In genomic region chr4:138892655-138893054, GRCm38 (mm10) we compare ENCODE assay signal across 28 mouse cellular contexts. TPM values are rescaled to one million over a fixed set of nuclear protein-coding genes. Genes with fewer than 3 reads are reported as not detected.
A peak's percentile ranks its signal among the peaks of the same experiment; 100 is the strongest.
DNase-seq lines count a peak whose midpoint lies in the region; ATAC-seq and TF ChIP-seq lines count a peak whose summit lies in the region.
"Had no signal": no experiment of that assay in that cellular context is flagged by ENCODE, and none has a peak within 500 bp of the region (broad histone marks: within the 10 kb centered on the region; RNA-seq: fewer than 3 reads in every experiment).

No protein-coding gene starts in this region.

- no peak overlapping the region for H3K4me3 ChIP-seq in gastrocnemius, adult 2 months
- no peak overlapping the region for H3K4me3 ChIP-seq in ES-E14 (ENCODE audit: insufficient read depth in 1 of 2, low read depth in 1 of 2, low read length in 2 of 2, poor library complexity in 1 of 2, severe bottlenecking in 1 of 2)
- H3K4me3 ChIP-seq in embryonic facial prominence, embryonic 14.5 days (ENCODE audit: low read depth, low read length): no peak overlapping the region
- H3K4me3 ChIP-seq: forebrain, embryonic 12.5 days; heart, embryonic 15.5 days; midbrain, embryonic 10.5 days had no signal

- peaks cover 17% of the 10 kb centered on the region for H3K36me3 ChIP-seq in ES-E14 (ENCODE audit: control insufficient read depth, insufficient read depth, low read length, poor library complexity, severe bottlenecking)
- peaks cover 49% of the 10 kb centered on the region for H3K36me3 ChIP-seq in embryonic facial prominence, embryonic 14.5 days (ENCODE audit: control insufficient read depth, insufficient read depth, low read length)

- H3K9me3 ChIP-seq in ES-E14 (ENCODE audit: control insufficient read depth, insufficient read depth, low read depth, low read length): no peaks in the 10 kb centered on the region
- no peaks in the 10 kb centered on the region for H3K9me3 ChIP-seq in embryonic facial prominence, embryonic 14.5 days (ENCODE audit: control insufficient read depth, low read length)
- H3K9me3 ChIP-seq: forebrain, embryonic 12.5 days; heart, embryonic 15.5 days; midbrain, embryonic 10.5 days had no signal

- in situ Hi-C loops in ES-E14 (cut with MboI; ENCODE audit: low sequenced_read_pairs in 2 of 2, unreplicated experiment in 2 of 2): no loop called here

- peak; percentile 52 for DNase-seq in gastrocnemius, adult 2 months
- no peak for DNase-seq in gastrocnemius, postnatal 25 days
- DNase-seq in ES-E14 (ENCODE audit: low read depth, low spot score): no peak
- DNase-seq in embryonic facial prominence, embryonic 14.5 days (ENCODE audit: low spot score): peak; percentile 70
- DNase-seq in lung, postnatal 36 days: peak; percentile 71
- DNase-seq in right cerebral cortex, postnatal 36 days (ENCODE audit: low spot score in 2 of 2): no peak
- DNase-seq: adrenal gland, adult 8-10 months; gastrocnemius, postnatal 14 days; kidney, adult 18-20 months; kidney, postnatal 10 days; layer of hippocampus, postnatal 36 days; right cerebral cortex, postnatal 4 days; thymus, postnatal 4 days had no signal

- intact Hi-C loops in gastrocnemius, adult 2 months (cut with DNase I): no loop called here

- H3K27me3 ChIP-seq in embryonic facial prominence, embryonic 14.5 days (replicated peaks; ENCODE audit: control insufficient read depth, insufficient read depth, low read length): no peaks in the 10 kb centered on the region
- H3K27me3 ChIP-seq: forebrain, embryonic 12.5 days; heart, embryonic 15.5 days; Patski had no signal

- peak overlapping the region; percentile 19; the same call in 1 of the 2 replicates for H3K9ac ChIP-seq in ES-E14 (ENCODE audit: insufficient read depth, low read depth, low read length, poor library complexity, severe bottlenecking)
- H3K9ac ChIP-seq in embryonic facial prominence, embryonic 14.5 days (ENCODE audit: low read depth, low read length): no peak overlapping the region
- H3K9ac ChIP-seq: forebrain, embryonic 12.5 days; heart, embryonic 15.5 days; liver, embryonic 14.5 days had no signal

- peaks cover 16 to 32% of the 10 kb centered on the region in 2 experiments for H3K4me1 ChIP-seq in ES-E14 (ENCODE audit: control insufficient read depth in 2 of 2, insufficient read depth in 2 of 2, low read length in 2 of 2, poor library complexity in 1 of 2)
- H3K4me1 ChIP-seq in embryonic facial prominence, embryonic 14.5 days (ENCODE audit: control insufficient read depth, insufficient read depth, low read length): no peaks in the 10 kb centered on the region
- H3K4me1 ChIP-seq: forebrain, embryonic 12.5 days; heart, embryonic 15.5 days had no signal

- peak; percentile 85 for ATAC-seq in embryonic facial prominence, embryonic 14.5 days (ENCODE audit: low read depth)
- no peak for ATAC-seq in erythroid progenitor cell, adult 5-6 weeks (replicated peaks; ENCODE audit: low FRiP score, poor library complexity, severe bottlenecking)
- ATAC-seq: hindbrain, embryonic 16.5 days; Patski had no signal

- no peak overlapping the region for H3K4me2 ChIP-seq in embryonic facial prominence, embryonic 14.5 days (ENCODE audit: low read depth, low read length)
- H3K4me2 ChIP-seq: forebrain, embryonic 12.5 days; heart, embryonic 15.5 days had no signal

- WGBS in embryonic facial prominence, embryonic 14.5 days: 53% methylated on average over 5 of the region's 6 CpGs

- H3K27ac ChIP-seq in gastrocnemius, adult 2 months: no peak overlapping the region
- H3K27ac ChIP-seq in ES-E14 (ENCODE audit: insufficient read depth, low read depth, low read length, poor library complexity, severe bottlenecking): peak overlapping the region; percentile 18; the same call in 1 of the 2 replicates
- no peak overlapping the region for H3K27ac ChIP-seq in embryonic facial prominence, embryonic 14.5 days (replicated peaks; ENCODE audit: low read depth, low read length)
- H3K27ac ChIP-seq: forebrain, embryonic 12.5 days; heart, embryonic 15.5 days; liver, embryonic 14.5 days; macrophage; midbrain, embryonic 10.5 days had no signal

- TF ChIP-seq CTCF in gastrocnemius, adult 2 months (IDR thresholded peaks at IDR 0.05): no peak

TF ChIP-seq in ES-E14, 5 proteins besides CTCF, POLR2A, EP300 and RAD21:
- TF ChIP-seq CHD2 (IDR thresholded peaks at IDR 0.05; ENCODE audit: low read depth, low read length) (no peak), MAFK (IDR thresholded peaks at IDR 0.05; ENCODE audit: insufficient read depth, low read depth, low read length) (no peak), ZC3H11A (IDR thresholded peaks at IDR 0.05; ENCODE audit: borderline replicate concordance, low read depth, low read length) (no peak), HCFC1 (IDR thresholded peaks at IDR 0.05; ENCODE audit: borderline replicate concordance, insufficient read depth, low read length) (no peak)

RNA-seq across cellular contexts. Expression of gene Pla2g2e, which starts 14.9 kb away (rescaled TPM):
- not detected for total RNA-seq in gastrocnemius, adult 2 months (2021)
- under 1 TPM in 1 of 2 experiments, not detected in 1; 0.32 TPM for total RNA-seq in gastrocnemius, postnatal 25 days (2021)
- total RNA-seq in ES-E14 (2012; rRNA removed): 0.36 and 2.0 TPM in 2 replicates
- polyA plus RNA-seq in embryonic facial prominence, embryonic 14.5 days (2014; fragmentation: Nextera tagmentation; extraction: Ambion mirVana): 0.28 and 0.38 TPM in 2 replicates
- total RNA-seq in erythroid progenitor cell, adult 5-6 weeks (2015; ENCODE audit: low replicate concordance): not detected in 2 replicates
- total RNA-seq in erythroid progenitor cell, adult 5-6 weeks (2017; ENCODE audit: low replicate concordance): not detected in 2 replicates
- total RNA-seq: common myeloid progenitor, adult 5-6 weeks; gastrocnemius, postnatal 14 days; hematopoietic stem cell, adult 5-6 weeks; layer of hippocampus, adult 18-20 months; layer of hippocampus, postnatal 36 days; left cerebral cortex, postnatal 14 days; midbrain, postnatal 0 days had no signal
- polyA plus RNA-seq: forebrain, embryonic 12.5 days; heart, embryonic 15.5 days; hindbrain, embryonic 16.5 days; liver, embryonic 14.5 days; midbrain, embryonic 10.5 days; midbrain, postnatal 0 days; Patski had no signal

RNA-seq across cellular contexts. Expression of gene Gm13030, which starts 18.9 kb away (rescaled TPM):
- total RNA-seq in gastrocnemius, adult 2 months (2021): not detected
- not detected for total RNA-seq in gastrocnemius, postnatal 25 days (2021)
- total RNA-seq in ES-E14 (2012; rRNA removed): not detected in 2 replicates
- not detected in 2 replicates for polyA plus RNA-seq in embryonic facial prominence, embryonic 14.5 days (2014; fragmentation: Nextera tagmentation; extraction: Ambion mirVana)
- total RNA-seq in erythroid progenitor cell, adult 5-6 weeks (2015; ENCODE audit: low replicate concordance): not detected in 2 replicates
- total RNA-seq in erythroid progenitor cell, adult 5-6 weeks (2017; ENCODE audit: low replicate concordance): not detected in 2 replicates
- total RNA-seq: adrenal gland, adult 8-10 months; common myeloid progenitor, adult 5-6 weeks; gastrocnemius, postnatal 14 days; heart, adult 8-10 months; hematopoietic stem cell, adult 5-6 weeks; layer of hippocampus, adult 18-20 months; layer of hippocampus, postnatal 36 days; left cerebral cortex, postnatal 14 days; midbrain, postnatal 0 days had no signal
- polyA plus RNA-seq: forebrain, embryonic 12.5 days; heart, embryonic 15.5 days; hindbrain, embryonic 16.5 days; limb, embryonic 14.5 days; liver, embryonic 14.5 days; macrophage; midbrain, embryonic 10.5 days; midbrain, postnatal 0 days; Patski had no signal

RNA-seq across cellular contexts. Expression of gene Otud3, which starts 21.1 kb away (rescaled TPM):
- total RNA-seq in gastrocnemius, adult 2 months (2021): 10 to 100 TPM; 15.7 to 17.2 TPM
- total RNA-seq in gastrocnemius, postnatal 25 days (2021): 10 to 100 TPM; 11.4 to 13.8 TPM
- total RNA-seq in ES-E14 (2012; rRNA removed): 12.7 and 13.5 TPM in 2 replicates
- 4.0 and 4.1 TPM in 2 replicates for polyA plus RNA-seq in embryonic facial prominence, embryonic 14.5 days (2014; fragmentation: Nextera tagmentation; extraction: Ambion mirVana)
- not detected in 2 replicates for total RNA-seq in erythroid progenitor cell, adult 5-6 weeks (2015; ENCODE audit: low replicate concordance)
- 0.13 and 0.83 TPM in 2 replicates for total RNA-seq in erythroid progenitor cell, adult 5-6 weeks (2017; ENCODE audit: low replicate concordance)

RNA-seq across cellular contexts. Expression of gene Pla2g5, which starts 29.4 kb away (rescaled TPM):
- total RNA-seq in gastrocnemius, adult 2 months (2021): 1 to 10 TPM in 1 of 2 experiments, under 1 TPM in 1; 0.92 to 2.1 TPM
- under 1 TPM; 0.75 to 0.79 TPM for total RNA-seq in gastrocnemius, postnatal 25 days (2021)
- total RNA-seq in ES-E14 (2012; rRNA removed): 3.7 and 7.4 TPM in 2 replicates
- polyA plus RNA-seq in embryonic facial prominence, embryonic 14.5 days (2014; fragmentation: Nextera tagmentation; extraction: Ambion mirVana): 2.2 and 2.3 TPM in 2 replicates
- not detected in 2 replicates for total RNA-seq in erythroid progenitor cell, adult 5-6 weeks (2015; ENCODE audit: low replicate concordance)
- total RNA-seq in erythroid progenitor cell, adult 5-6 weeks (2017; ENCODE audit: low replicate concordance): not detected in 2 replicates
- total RNA-seq: common myeloid progenitor, adult 5-6 weeks; hematopoietic stem cell, adult 5-6 weeks had no signal
- polyA plus RNA-seq: liver, embryonic 14.5 days had no signal

Comparison
In these comparisons a context has a peak if more than half of its experiments do, and no peak if none do; other contexts are left out.
1. DNase-seq: peak in gastrocnemius, adult 2 months (single experiment), embryonic facial prominence, embryonic 14.5 days (single experiment) and lung, postnatal 36 days (single experiment); none in gastrocnemius, postnatal 25 days (single experiment), ES-E14 (single experiment) and right cerebral cortex, postnatal 36 days (0 of 2).